Mouse (Mus musculus) heart, postnatal 36 days (tissue): Measurements from ENCODE around the gene Padi2. TPM values are rescaled to one million over a fixed set of nuclear protein-coding genes. Genes with fewer than 3 reads are reported as not detected.

ENCODE experiments used
- DNase-seq, 2 experiments: peaks; one replicate each; pipeline ENCODE4 v3.0.0; 2021 to 2022
- intact Hi-C: fragments of 180-260 bp; cut with DNase I; formaldehyde crosslinking; loops from one replicate; pipeline ENCODE4 v1.15.1; 2025
- total RNA-seq, 2 experiments: library from RNA; stranded (reverse); gene quantifications; 2 replicates each; pipeline ENCODE4 v1.2.3; 2021

Padi2 gene
- total RNA-seq, 2 experiments from 2014 or later, result 0.56 to 1.0 TPM

- DNase-seq, result no peak
- intact Hi-C loops, result loop anchor here (5.0 kb wide), 1 partner anchor 135 kb away; no protein-coding TSS in a partner anchor
These were observed 51.1 kb downstream of the Padi2 start for GRCm38 (mm10) chr4:140957131-140957702.

GRCm38 (mm10) chr4:140957725-140958124 is 51.6 kb downstream of the Padi2 start:
- DNase-seq, result peak; percentile 81 to 85
- intact Hi-C loops, result loop anchor here (1.0 to 5.0 kb wide), 3 partner anchors 135 to 233 kb away; no protein-coding TSS in a partner anchor

- intact Hi-C loops, result loop anchor here (1.0 to 5.0 kb wide), 3 partner anchors 136 to 234 kb away; no protein-coding TSS in a partner anchor
- no peak for DNase-seq
These were observed 52.2 kb downstream of the Padi2 start for GRCm38 (mm10) chr4:140958319-140958718.

GRCm38 (mm10) chr4:140959128-140959679 is 53.1 kb downstream of the Padi2 start:
- no peak for DNase-seq
- intact Hi-C loops, result loop anchor here (2.0 to 5.0 kb wide), 2 partner anchors 137 to 234 kb away; no protein-coding TSS in a partner anchor

- no peak for DNase-seq
- intact Hi-C loops, result loop anchor here (2.0 to 10.0 kb wide), 3 partner anchors 138 to 235 kb away; partner anchors contain the start of gene Szrd1
These were observed 53.8 kb downstream of the Padi2 start for GRCm38 (mm10) chr4:140959715-140960479.

GRCm38 (mm10) chr4:140960781-140961466 is 54.8 kb downstream of the Padi2 start, which contains the start of gene Sdhb:
Gene Sdhb, plus strand, starts transcription at chr4:140961203.
- intact Hi-C loops, result loop anchor here (10.0 kb wide), 1 partner anchor 174 kb away; the partner anchor contains the start of gene Szrd1
- DNase-seq, result peak; percentile 93 to 94

GRCm38 (mm10) chr4:140961467-140962206 is 55.5 kb downstream of the Padi2 start:
- no peak for DNase-seq
- intact Hi-C loops, result loop anchor here (10.0 kb wide), 1 partner anchor 173 kb away; the partner anchor contains the start of gene Szrd1

- DNase-seq, result no peak
- intact Hi-C loops, result loop anchor here (10.0 kb wide), 1 partner anchor 172 kb away; the partner anchor contains the start of gene Szrd1
These were observed 56.2 kb downstream of the Padi2 start for GRCm38 (mm10) chr4:140962207-140962909.

- intact Hi-C loops, result loop anchor here (10.0 kb wide), 1 partner anchor 172 kb away; the partner anchor contains the start of gene Szrd1
- DNase-seq, result peak in 1 of 2 experiments; percentile 43
These were observed 56.8 kb downstream of the Padi2 start for GRCm38 (mm10) chr4:140962950-140963349.

GRCm38 (mm10) chr4:140963941-140964597 is 57.9 kb downstream of the Padi2 start:
- intact Hi-C loops, result loop anchor here (1.0 to 10.0 kb wide), 3 partner anchors 23 to 171 kb away; partner anchors contain the start of genes Atp13a2 and Szrd1
- DNase-seq, result no peak

GRCm38 (mm10) chr4:140964620-140965019 is 58.5 kb downstream of the Padi2 start:
- intact Hi-C loops, result loop anchor here (1.0 to 10.0 kb wide), 3 partner anchors 22 to 170 kb away; partner anchors contain the start of genes Atp13a2 and Szrd1
- DNase-seq, result peak; percentile 75 to 77

GRCm38 (mm10) chr4:140967386-140968159 is 61.4 kb downstream of the Padi2 start:
- intact Hi-C loops, result loop anchor here (10.0 kb wide), 1 partner anchor 167 kb away; the partner anchor contains the start of gene Szrd1
- no peak for DNase-seq

GRCm38 (mm10) chr4:140971691-140972090 is 65.5 kb downstream of the Padi2 start:
- DNase-seq, result no peak
- intact Hi-C loops, result no loop called here

GRCm38 (mm10) chr4:140974408-140974807 is 68.3 kb downstream of the Padi2 start:
- no peak for DNase-seq
- intact Hi-C loops, result no loop called here

- intact Hi-C loops, result no loop called here
- no peak for DNase-seq
These were observed 69.2 kb downstream of the Padi2 start for GRCm38 (mm10) chr4:140975356-140975755.

GRCm38 (mm10) chr4:140977278-140977677 is 71.1 kb downstream of the Padi2 start:
- intact Hi-C loops, result no loop called here
- no peak for DNase-seq

GRCm38 (mm10) chr4:140977886-140978692 is 71.9 kb downstream of the Padi2 start:
- DNase-seq, result no peak
- intact Hi-C loops, result no loop called here
